Comparison of ENCODE assay signal across 8 mouse cellular contexts in the genomic region with DNA sequence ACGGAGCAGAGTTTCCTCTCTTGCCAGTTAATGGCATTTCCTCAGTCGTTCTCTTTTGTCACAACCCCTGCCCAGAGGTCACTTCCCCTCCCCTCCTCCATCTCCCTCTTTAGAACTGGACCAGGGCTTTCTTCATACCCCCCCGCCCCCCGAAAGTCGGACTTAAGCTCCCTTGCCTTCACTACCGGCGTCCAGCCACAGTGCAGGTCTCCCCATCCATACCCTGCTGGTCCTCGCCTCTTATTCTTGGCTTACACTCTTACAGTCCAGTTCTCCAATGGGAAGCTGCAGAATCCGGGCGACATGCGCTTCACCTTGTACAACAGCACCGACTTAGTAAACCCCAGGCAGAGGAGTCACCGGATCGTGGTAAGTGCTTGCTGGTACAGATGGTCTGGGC. TPM values are rescaled to one million over a fixed set of nuclear protein-coding genes. Genes with fewer than 3 reads are reported as not detected.
DNase-seq lines count a peak whose midpoint lies in the region; ATAC-seq lines count a peak whose summit lies in the region.

No protein-coding gene starts in this region.

- peak; percentile 24; the same call in 1 of the 2 replicates for ATAC-seq in frontal cortex, adult (ENCODE audit: low TSS enrichment)
- no peak for ATAC-seq in limb, embryonic 15.5 days (ENCODE audit: insufficient number of reproducible peaks, low FRiP score, low TSS enrichment, low read depth)
- ATAC-seq in stomach, embryonic 14.5 days (ENCODE audit: insufficient number of reproducible peaks, insufficient read depth, low FRiP score, low read depth), result no peak

- no peaks in the 10 kb centered on the region for H3K27me3 ChIP-seq in forebrain, embryonic 10.5 days (ENCODE audit: poor library complexity, severe bottlenecking)
- no peaks in the 10 kb centered on the region for H3K27me3 ChIP-seq in limb, embryonic 15.5 days
- no peaks in the 10 kb centered on the region for H3K27me3 ChIP-seq in stomach, embryonic 14.5 days (ENCODE audit: control insufficient read depth, insufficient read depth, low read length)

- peak overlapping the region; percentile 37 for H3K9ac ChIP-seq in limb, embryonic 15.5 days
- H3K9ac ChIP-seq in stomach, embryonic 14.5 days (replicated peaks; ENCODE audit: low read depth, low read length), result peak overlapping the region; percentile 52

- peaks cover 28% of the 10 kb centered on the region for H3K4me1 ChIP-seq in forebrain, embryonic 10.5 days
- H3K4me1 ChIP-seq in limb, embryonic 15.5 days, result peaks cover 15% of the 10 kb centered on the region
- peaks cover 12% of the 10 kb centered on the region for H3K4me1 ChIP-seq in stomach, embryonic 14.5 days (ENCODE audit: control insufficient read depth, insufficient read depth, low read length)

- H3K27ac ChIP-seq in forebrain, embryonic 10.5 days, result peak overlapping the region; percentile 85
- no peak overlapping the region for H3K27ac ChIP-seq in limb, embryonic 15.5 days
- H3K27ac ChIP-seq in stomach, embryonic 14.5 days (ENCODE audit: low read length), result no peak overlapping the region

- 3% methylated on average over 14 of the region's 14 CpGs for WGBS in forebrain, embryonic 10.5 days
- WGBS in limb, embryonic 15.5 days, result 2% methylated on average over 14 of the region's 14 CpGs
- 3% methylated on average over 14 of the region's 14 CpGs for WGBS in stomach, embryonic 14.5 days

- H3K9me3 ChIP-seq in forebrain, embryonic 10.5 days, result no peaks in the 10 kb centered on the region
- no peaks in the 10 kb centered on the region for H3K9me3 ChIP-seq in limb, embryonic 15.5 days
- H3K9me3 ChIP-seq in stomach, embryonic 14.5 days (ENCODE audit: control insufficient read depth, low read depth, low read length), result no peaks in the 10 kb centered on the region

- H3K4me2 ChIP-seq in limb, embryonic 15.5 days, result peak overlapping the region; percentile 91
- H3K4me2 ChIP-seq in stomach, embryonic 14.5 days (replicated peaks; ENCODE audit: low read depth, low read length), result peak overlapping the region; percentile 97

- H3K36me3 ChIP-seq in forebrain, embryonic 10.5 days (replicated peaks), result peaks cover 23% of the 10 kb centered on the region
- 0 out of 2 replicates have a peak, but pooled peaks cover 13% of the 10 kb centered on the region for H3K36me3 ChIP-seq in limb, embryonic 15.5 days
- H3K36me3 ChIP-seq in stomach, embryonic 14.5 days (ENCODE audit: control insufficient read depth, insufficient read depth, low read length), result no peaks in the 10 kb centered on the region

- DNase-seq in frontal cortex, postnatal 10 days (ENCODE audit: low spot score in 2 of 2), result no peak
- peak; percentile 31 for DNase-seq in 416B (ENCODE audit: low read depth)
- no peak for DNase-seq in forebrain, embryonic 10.5 days (ENCODE audit: extremely low spot score, low spot score)
- DNase-seq in right cerebral cortex, adult 2 months (ENCODE audit: low spot score in 2 of 2), result no peak
- no peak for DNase-seq in T-cell, adult 2 months (ENCODE audit: low spot score)

- H3K4me3 ChIP-seq in forebrain, embryonic 10.5 days, result peak overlapping the region; percentile 87
- H3K4me3 ChIP-seq in limb, embryonic 15.5 days, result peak overlapping the region; percentile 59
- peak overlapping the region; percentile 72 for H3K4me3 ChIP-seq in stomach, embryonic 14.5 days (ENCODE audit: low read depth, low read length)

RNA-seq across cellular contexts. Expression of a gene that starts 0.6 kb away (rescaled TPM):
- polyA plus RNA-seq in forebrain, embryonic 10.5 days (2016; fragmentation: Nextera tagmentation; extraction: Ambion mirVana), result 64.8 and 71.4 TPM in 2 replicates
- polyA plus RNA-seq in limb, embryonic 15.5 days (2015; fragmentation: Nextera tagmentation; extraction: Ambion mirVana), result 29.2 and 36.1 TPM in 2 replicates
- polyA plus RNA-seq in stomach, embryonic 14.5 days (2014; fragmentation: Nextera tagmentation; extraction: Ambion mirVana), result 34.6 and 40.7 TPM in 2 replicates

RNA-seq across cellular contexts. Expression of a gene that starts 6.8 kb away (rescaled TPM):
- 36.5 and 37.6 TPM in 2 replicates for polyA plus RNA-seq in forebrain, embryonic 10.5 days (2016; fragmentation: Nextera tagmentation; extraction: Ambion mirVana)
- polyA plus RNA-seq in limb, embryonic 15.5 days (2015; fragmentation: Nextera tagmentation; extraction: Ambion mirVana), result 21.7 and 22.8 TPM in 2 replicates
- 25.4 and 25.6 TPM in 2 replicates for polyA plus RNA-seq in stomach, embryonic 14.5 days (2014; fragmentation: Nextera tagmentation; extraction: Ambion mirVana)

RNA-seq across cellular contexts. Expression of a gene that starts 37.8 kb away (rescaled TPM):
- 65.4 and 73.4 TPM in 2 replicates for polyA plus RNA-seq in forebrain, embryonic 10.5 days (2016; fragmentation: Nextera tagmentation; extraction: Ambion mirVana)
- 62.2 and 65.4 TPM in 2 replicates for polyA plus RNA-seq in limb, embryonic 15.5 days (2015; fragmentation: Nextera tagmentation; extraction: Ambion mirVana)
- 48.0 and 55.8 TPM in 2 replicates for polyA plus RNA-seq in stomach, embryonic 14.5 days (2014; fragmentation: Nextera tagmentation; extraction: Ambion mirVana)
